8 mouse cellular contexts compared by ENCODE assay signal in genomic region chr3:92081285-92081931, GRCm38 (mm10). TPM values are rescaled to one million over a fixed set of nuclear protein-coding genes. Genes with fewer than 3 reads are reported as not detected.
DNase-seq lines count a peak whose midpoint lies in the region; ATAC-seq and TF ChIP-seq lines count a peak whose summit lies in the region.

No protein-coding gene starts in this region.

- no peaks in the 10 kb centered on the region for H3K9me3 ChIP-seq in ES-Bruce4 (replicated peaks; ENCODE audit: control insufficient read depth, insufficient read depth, low read length, poor library complexity, severe bottlenecking)
- H3K9me3 ChIP-seq in forebrain, embryonic 15.5 days, result no peaks in the 10 kb centered on the region
- H3K9me3 ChIP-seq in lung, postnatal 0 days (ENCODE audit: low read length), result no peaks in the 10 kb centered on the region

- no peak overlapping the region for H3K27ac ChIP-seq in ES-Bruce4 (ENCODE audit: insufficient read depth, low read length)
- H3K27ac ChIP-seq in forebrain, embryonic 15.5 days (replicated peaks), result peak overlapping the region; percentile 90
- no peak overlapping the region for H3K27ac ChIP-seq in lung, postnatal 0 days (ENCODE audit: low read length)

- H3K27me3 ChIP-seq in ES-Bruce4 (ENCODE audit: control insufficient read depth, insufficient read depth, low read length, poor library complexity, severe bottlenecking), result peaks cover 26% of the 10 kb centered on the region
- H3K27me3 ChIP-seq in forebrain, embryonic 15.5 days, result peaks cover 29% of the 10 kb centered on the region; the same call in 1 of the 2 replicates
- peaks cover 15% of the 10 kb centered on the region; the same call in 1 of the 2 replicates for H3K27me3 ChIP-seq in lung, postnatal 0 days (replicated peaks; ENCODE audit: insufficient read depth, low read length)

- TF ChIP-seq CTCF in ES-Bruce4 (IDR thresholded peaks at IDR 0.05; ENCODE audit: low read depth, low read length), result no peak
- no peak for TF ChIP-seq CTCF in brain, embryonic 14.5 days (IDR thresholded peaks at IDR 0.05; ENCODE audit: borderline replicate concordance, extremely low read depth, insufficient read depth, insufficient read length)
- no peak for TF ChIP-seq CTCF in lung, postnatal 0 days (IDR thresholded peaks at IDR 0.05)

- peak; percentile 86 for ATAC-seq in forebrain, embryonic 15.5 days (replicated peaks)
- ATAC-seq in hematopoietic stem cell, adult 5-6 weeks (replicated peaks in 1 of 2; ENCODE audit: insufficient read depth in 1 of 2, low FRiP score in 2 of 2, low TSS enrichment in 1 of 2, low read depth in 1 of 2, poor library complexity in 2 of 2, severe bottlenecking in 2 of 2), result peak; percentile 65 to 68
- ATAC-seq in lung, postnatal 0 days, result peak; percentile 72

- WGBS in forebrain, embryonic 15.5 days, result under 1% methylated on average over 64 of the region's 76 CpGs
- under 1% methylated on average over 46 of the region's 76 CpGs for WGBS in lung, postnatal 0 days

- peak overlapping the region; percentile 70 for H3K4me3 ChIP-seq in ES-Bruce4 (ENCODE audit: low read depth, low read length)
- peak overlapping the region; percentile 69 for H3K4me3 ChIP-seq in forebrain, embryonic 15.5 days
- peak overlapping the region; percentile 67 for H3K4me3 ChIP-seq in lung, postnatal 0 days (ENCODE audit: low read depth, low read length)

- DNase-seq in brain, embryonic 14.5 days (ENCODE audit: low read depth), result peak; percentile 76
- peak; percentile 17 to 22 for DNase-seq in layer of hippocampus, postnatal 14 days (ENCODE audit: low spot score in 2 of 2)
- DNase-seq in lung, postnatal 0 days (ENCODE audit: low spot score), result peak; percentile 57
- peak; percentile 20 for DNase-seq in ovary, postnatal 14 days (ENCODE audit: low spot score)
- DNase-seq in yolk sac, embryonic 10.5 days (ENCODE audit: low spot score), result peak; percentile 61

- peak overlapping the region; percentile 97 for H3K9ac ChIP-seq in ES-Bruce4 (ENCODE audit: low read depth, poor library complexity, severe bottlenecking)
- peak overlapping the region; percentile 60 for H3K9ac ChIP-seq in forebrain, embryonic 15.5 days (replicated peaks)
- no peak overlapping the region for H3K9ac ChIP-seq in lung, postnatal 0 days (replicated peaks; ENCODE audit: low read depth)

- TF ChIP-seq POLR2A in ES-Bruce4 (IDR thresholded peaks at IDR 0.05; ENCODE audit: insufficient read depth, low read length), result no peak
- TF ChIP-seq POLR2A in brain, embryonic 14.5 days (IDR thresholded peaks at IDR 0.05; ENCODE audit: borderline replicate concordance, extremely low read depth, insufficient read depth, insufficient read length, poor library complexity, severe bottlenecking), result 0 out of 2 replicates have a peak, but pooled peaks have one; percentile 0

- peak overlapping the region; percentile 96 for H3K4me2 ChIP-seq in forebrain, embryonic 15.5 days (replicated peaks)
- peak overlapping the region; percentile 100 for H3K4me2 ChIP-seq in lung, postnatal 0 days (replicated peaks; ENCODE audit: low read depth, low read length)

- H3K4me1 ChIP-seq in ES-Bruce4 (ENCODE audit: control insufficient read depth, insufficient read depth, low read length), result no peaks in the 10 kb centered on the region
- peaks cover 10% of the 10 kb centered on the region for H3K4me1 ChIP-seq in forebrain, embryonic 15.5 days
- no peaks in the 10 kb centered on the region for H3K4me1 ChIP-seq in lung, postnatal 0 days (ENCODE audit: insufficient read depth, low read depth, low read length)

- H3K36me3 ChIP-seq in ES-Bruce4 (ENCODE audit: control insufficient read depth, insufficient read depth, low read length, poor library complexity, severe bottlenecking), result no peaks in the 10 kb centered on the region
- H3K36me3 ChIP-seq in forebrain, embryonic 15.5 days, result no peaks in the 10 kb centered on the region
- H3K36me3 ChIP-seq in lung, postnatal 0 days (ENCODE audit: insufficient read depth, low read length), result no peaks in the 10 kb centered on the region

- TF ChIP-seq EP300 in ES-Bruce4 (IDR thresholded peaks at IDR 0.05; ENCODE audit: insufficient read depth, low read depth, low read length), result no peak
- TF ChIP-seq EP300 in lung, postnatal 0 days (IDR thresholded peaks at IDR 0.05), result no peak

RNA-seq across cellular contexts. Expression of gene Lor, which starts 1.5 kb away (rescaled TPM):
- 0.34 and 0.38 TPM in 2 replicates for polyA plus RNA-seq in ES-Bruce4 (2011; ENCODE audit: insufficient read depth, insufficient read length, low read depth, missing spikeins)
- 5.8 and 7.6 TPM in 2 replicates for polyA plus RNA-seq in brain, embryonic 14.5 days (2012; rRNA removed)
- polyA plus RNA-seq in forebrain, embryonic 15.5 days (2015; fragmentation: Nextera tagmentation; extraction: Ambion mirVana), result 3.1 and 3.5 TPM in 2 replicates
- total RNA-seq in hematopoietic stem cell, adult 5-6 weeks (2017), result not detected in 2 replicates
- 1 to 10 TPM; 5.6 to 6.3 TPM for total RNA-seq in layer of hippocampus, postnatal 14 days (2021)
- 1.1 and 1.2 TPM in 2 replicates for polyA plus RNA-seq in lung, postnatal 0 days (2015; fragmentation: Nextera tagmentation; extraction: Ambion mirVana)

RNA-seq across cellular contexts. Expression of gene Prr9, which starts 42.3 kb away (rescaled TPM):
- not detected in 2 replicates for polyA plus RNA-seq in ES-Bruce4 (2011; ENCODE audit: insufficient read depth, insufficient read length, low read depth, missing spikeins)
- polyA plus RNA-seq in brain, embryonic 14.5 days (2012; rRNA removed), result not detected in 2 replicates
- polyA plus RNA-seq in forebrain, embryonic 15.5 days (2015; fragmentation: Nextera tagmentation; extraction: Ambion mirVana), result not detected in 2 replicates
- not detected in 2 replicates for total RNA-seq in hematopoietic stem cell, adult 5-6 weeks (2017)
- not detected for total RNA-seq in layer of hippocampus, postnatal 14 days (2021)
- polyA plus RNA-seq in lung, postnatal 0 days (2015; fragmentation: Nextera tagmentation; extraction: Ambion mirVana), result not detected in 2 replicates

Comparison
In these comparisons a context has a peak if more than half of its experiments do, and no peak if none do; other contexts are left out.
1. DNase-seq: peak in every context shown above with its lines; median percentile 76 in brain, embryonic 14.5 days; 61 in yolk sac, embryonic 10.5 days; 57 in lung, postnatal 0 days; 20 in ovary, postnatal 14 days; 20 in layer of hippocampus, postnatal 14 days.